11 mouse cellular contexts compared by ENCODE assay signal in genomic region chr9:114560771-114561670, GRCm38 (mm10). TPM values are rescaled to one million over a fixed set of nuclear protein-coding genes. Genes with fewer than 3 reads are reported as not detected.
A peak's percentile ranks its signal among the peaks of the same experiment; 100 is the strongest.
DNase-seq lines count a peak whose midpoint lies in the region; ATAC-seq lines count a peak whose summit lies in the region.
"Had no signal": no experiment of that assay in that cellular context is flagged by ENCODE, and none has a peak within 500 bp of the region (broad histone marks: within the 10 kb centered on the region; RNA-seq: fewer than 3 reads in every experiment).

No protein-coding gene starts in this region.

- intact Hi-C loops in heart, postnatal 25 days (cut with DNase I) = no loop called here

- H3K27ac ChIP-seq in heart, embryonic 14.5 days (replicated peaks in 1 of 2; ENCODE audit: control insufficient read depth in 1 of 2, insufficient read depth in 1 of 2, low read depth in 2 of 2, low read length in 2 of 2) = no peak overlapping the region
- no peak overlapping the region for H3K27ac ChIP-seq in embryonic facial prominence, embryonic 13.5 days
- H3K27ac ChIP-seq in limb, embryonic 12.5 days = no peak overlapping the region
- H3K27ac ChIP-seq in neural tube, embryonic 13.5 days (replicated peaks) = no peak overlapping the region

- no peaks in the 10 kb centered on the region for H3K9me3 ChIP-seq in heart, embryonic 14.5 days (ENCODE audit: control insufficient read depth, low read length)
- H3K9me3 ChIP-seq in embryonic facial prominence, embryonic 13.5 days = no peaks in the 10 kb centered on the region
- H3K9me3 ChIP-seq in limb, embryonic 12.5 days = no peaks in the 10 kb centered on the region
- no peaks in the 10 kb centered on the region for H3K9me3 ChIP-seq in neural tube, embryonic 13.5 days

- peaks cover 4 to 26% of the 10 kb centered on the region in 2 experiments; a peak in 3 of 4 replicates for H3K4me1 ChIP-seq in heart, embryonic 14.5 days (ENCODE audit: control insufficient read depth in 2 of 2, insufficient read depth in 2 of 2, low read length in 2 of 2)
- H3K4me1 ChIP-seq in embryonic facial prominence, embryonic 13.5 days = peaks cover 39% of the 10 kb centered on the region
- H3K4me1 ChIP-seq in limb, embryonic 12.5 days (replicated peaks) = peaks cover 53% of the 10 kb centered on the region
- H3K4me1 ChIP-seq in neural tube, embryonic 13.5 days (replicated peaks) = peaks cover 49% of the 10 kb centered on the region

- no peak overlapping the region for H3K9ac ChIP-seq in heart, embryonic 14.5 days (ENCODE audit: low read length)
- H3K9ac ChIP-seq in embryonic facial prominence, embryonic 13.5 days = no peak overlapping the region
- peak overlapping the region; percentile 89 for H3K9ac ChIP-seq in limb, embryonic 12.5 days (replicated peaks)
- peak overlapping the region; percentile 35; the same call in 1 of the 2 replicates for H3K9ac ChIP-seq in neural tube, embryonic 13.5 days

- ATAC-seq in heart, embryonic 14.5 days (ENCODE audit: insufficient number of reproducible peaks, insufficient read depth, low FRiP score, low read depth) = no peak
- ATAC-seq in embryonic facial prominence, embryonic 13.5 days (ENCODE audit: insufficient number of reproducible peaks, insufficient read depth, low FRiP score, low TSS enrichment, low read depth) = no peak
- no peak for ATAC-seq in limb, embryonic 12.5 days (ENCODE audit: insufficient number of reproducible peaks, insufficient read depth, low FRiP score, low TSS enrichment, low read depth)
- no peak for ATAC-seq in neural tube, embryonic 13.5 days (ENCODE audit: low read depth)

- H3K4me3 ChIP-seq in heart, embryonic 14.5 days (ENCODE audit: control insufficient read depth in 1 of 2, insufficient read depth in 1 of 2, low read depth in 1 of 2, low read length in 2 of 2) = peak overlapping the region; percentile 35 to 55
- H3K4me3 ChIP-seq in embryonic facial prominence, embryonic 13.5 days = peak overlapping the region; percentile 64
- H3K4me3 ChIP-seq in limb, embryonic 12.5 days (replicated peaks) = peak overlapping the region; percentile 72
- peak overlapping the region; percentile 55 for H3K4me3 ChIP-seq in neural tube, embryonic 13.5 days

- H3K36me3 ChIP-seq in heart, embryonic 14.5 days (ENCODE audit: control insufficient read depth, insufficient read depth, low read length) = no peaks in the 10 kb centered on the region
- H3K36me3 ChIP-seq in embryonic facial prominence, embryonic 13.5 days = no peaks in the 10 kb centered on the region
- H3K36me3 ChIP-seq in limb, embryonic 12.5 days = no peaks in the 10 kb centered on the region
- no peaks in the 10 kb centered on the region for H3K36me3 ChIP-seq in neural tube, embryonic 13.5 days

- no peak for DNase-seq in heart, postnatal 25 days (ENCODE audit: low spot score)
- no peak for DNase-seq in cerebellum, postnatal 25 days
- DNase-seq in left cerebral cortex, adult 18-20 months (ENCODE audit: low spot score in 2 of 2) = no peak
- DNase-seq in gastrocnemius, postnatal 10 days = no peak
- DNase-seq: adrenal gland, postnatal 10 days; kidney, adult 11 months had no signal

- peak overlapping the region; percentile 96 for H3K4me2 ChIP-seq in heart, embryonic 14.5 days (ENCODE audit: low read length)
- H3K4me2 ChIP-seq in embryonic facial prominence, embryonic 13.5 days = peak overlapping the region; percentile 95
- peak overlapping the region; percentile 91 for H3K4me2 ChIP-seq in limb, embryonic 12.5 days
- H3K4me2 ChIP-seq in neural tube, embryonic 13.5 days = peak overlapping the region; percentile 80

- WGBS in heart, embryonic 14.5 days = 6% methylated on average over 36 of the region's 36 CpGs
- WGBS in embryonic facial prominence, embryonic 13.5 days = 2% methylated on average over 36 of the region's 36 CpGs
- under 1% methylated on average over 36 of the region's 36 CpGs for WGBS in limb, embryonic 12.5 days
- WGBS in neural tube, embryonic 13.5 days = 1% methylated on average over 36 of the region's 36 CpGs

- H3K27me3 ChIP-seq in heart, embryonic 14.5 days (ENCODE audit: control insufficient read depth, insufficient read depth, low read length) = peaks cover 68% of the 10 kb centered on the region
- H3K27me3 ChIP-seq in embryonic facial prominence, embryonic 13.5 days = peaks cover 52% of the 10 kb centered on the region
- no peaks in the 10 kb centered on the region; the same call in none of the 2 replicates for H3K27me3 ChIP-seq in limb, embryonic 12.5 days
- peaks cover 59% of the 10 kb centered on the region for H3K27me3 ChIP-seq in neural tube, embryonic 13.5 days

RNA-seq across cellular contexts. Expression of gene Trim71, which starts 3.1 kb away (rescaled TPM):
- polyA plus RNA-seq in heart, embryonic 14.5 days (2014; fragmentation: Nextera tagmentation; extraction: Ambion mirVana) = 0.05 TPM in 1 of 2 replicates, not detected in the other
- not detected for total RNA-seq in heart, postnatal 25 days (2021)
- 0.39 and 0.46 TPM in 2 replicates for polyA plus RNA-seq in embryonic facial prominence, embryonic 13.5 days (2015; fragmentation: Nextera tagmentation; extraction: Ambion mirVana)
- 1.6 and 2.3 TPM in 2 replicates for polyA plus RNA-seq in limb, embryonic 12.5 days (2016; fragmentation: Nextera tagmentation; extraction: Ambion mirVana)
- polyA plus RNA-seq in neural tube, embryonic 13.5 days (2015; fragmentation: Nextera tagmentation; extraction: Ambion mirVana) = 0.32 and 0.55 TPM in 2 replicates
- under 1 TPM; 0.84 to 0.95 TPM for total RNA-seq in left cerebral cortex, adult 18-20 months (2021)
- under 1 TPM in 1 of 2 experiments, not detected in 1; 0.02 TPM for total RNA-seq in gastrocnemius, postnatal 10 days (2021)
- total RNA-seq: monocyte, adult 5-6 weeks had no signal

RNA-seq across cellular contexts. Expression of gene C130032M10Rik, which starts 45.5 kb away (rescaled TPM):
- 0.77 and 2.7 TPM in 2 replicates for polyA plus RNA-seq in heart, embryonic 14.5 days (2014; fragmentation: Nextera tagmentation; extraction: Ambion mirVana)
- not detected for total RNA-seq in heart, postnatal 25 days (2021)
- polyA plus RNA-seq in embryonic facial prominence, embryonic 13.5 days (2015; fragmentation: Nextera tagmentation; extraction: Ambion mirVana) = 0.59 and 0.60 TPM in 2 replicates
- 0.41 and 0.70 TPM in 2 replicates for polyA plus RNA-seq in limb, embryonic 12.5 days (2016; fragmentation: Nextera tagmentation; extraction: Ambion mirVana)
- 0.44 TPM in 1 of 2 replicates, not detected in the other for polyA plus RNA-seq in neural tube, embryonic 13.5 days (2015; fragmentation: Nextera tagmentation; extraction: Ambion mirVana)
- total RNA-seq in left cerebral cortex, adult 18-20 months (2021) = not detected
- total RNA-seq in gastrocnemius, postnatal 10 days (2021) = not detected
- total RNA-seq: adrenal gland, postnatal 10 days; monocyte, adult 5-6 weeks had no signal

RNA-seq across cellular contexts. Expression of gene Ccr4, which starts 56.3 kb away (rescaled TPM):
- not detected in 2 replicates for polyA plus RNA-seq in heart, embryonic 14.5 days (2014; fragmentation: Nextera tagmentation; extraction: Ambion mirVana)
- total RNA-seq in heart, postnatal 25 days (2021) = not detected
- polyA plus RNA-seq in embryonic facial prominence, embryonic 13.5 days (2015; fragmentation: Nextera tagmentation; extraction: Ambion mirVana) = 0.14 and 0.56 TPM in 2 replicates
- polyA plus RNA-seq in limb, embryonic 12.5 days (2016; fragmentation: Nextera tagmentation; extraction: Ambion mirVana) = not detected in 2 replicates
- not detected in 2 replicates for polyA plus RNA-seq in neural tube, embryonic 13.5 days (2015; fragmentation: Nextera tagmentation; extraction: Ambion mirVana)
- total RNA-seq in left cerebral cortex, adult 18-20 months (2021) = not detected
- total RNA-seq in gastrocnemius, postnatal 10 days (2021) = not detected

Comparison
In these comparisons a context has a peak if more than half of its experiments do, and no peak if none do; other contexts are left out.
1. H3K9ac ChIP-seq: peak in limb, embryonic 12.5 days (single experiment) and neural tube, embryonic 13.5 days (single experiment); none in heart, embryonic 14.5 days (single experiment) and embryonic facial prominence, embryonic 13.5 days (single experiment).
2. Peak in every context shown above with its lines, with median percentiles within 50 percentile points of each other: H3K4me2 ChIP-seq and H3K4me3 ChIP-seq.